Mouse (Mus musculus): ENCODE measurements around the gene Olfr1410. TPM values are rescaled to one million over a fixed set of nuclear protein-coding genes. Genes with fewer than 3 reads are reported as not detected.
A peak's percentile ranks its signal among the peaks of the same experiment; 100 is the strongest.

Olfr1410 gene
- total RNA-seq, 2 experiments from 2014 or later = not detected

DNA sequence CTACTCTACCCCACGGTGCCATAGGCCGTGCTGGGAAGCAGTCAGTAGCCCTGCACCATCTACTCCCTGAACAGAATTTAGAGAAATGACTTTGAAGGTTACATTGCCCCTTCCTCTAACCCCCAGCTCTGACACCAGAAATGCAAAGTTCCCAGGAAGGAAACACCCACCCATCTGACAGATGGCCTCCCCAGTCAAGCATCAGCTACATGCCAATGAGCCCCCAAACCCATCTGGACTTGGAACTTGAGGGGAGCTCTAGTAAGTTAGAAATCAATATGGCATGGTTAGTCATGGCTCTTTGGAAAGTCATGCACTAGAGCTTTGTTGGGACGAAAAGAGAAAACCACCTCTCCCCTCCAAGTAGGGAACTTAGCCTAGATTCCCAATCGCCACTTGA lies 33.2 kb downstream of the Olfr1410 start:
- intact Hi-C loops (cut with DNase I) = no loop called here
- no peak for DNase-seq

DNA sequence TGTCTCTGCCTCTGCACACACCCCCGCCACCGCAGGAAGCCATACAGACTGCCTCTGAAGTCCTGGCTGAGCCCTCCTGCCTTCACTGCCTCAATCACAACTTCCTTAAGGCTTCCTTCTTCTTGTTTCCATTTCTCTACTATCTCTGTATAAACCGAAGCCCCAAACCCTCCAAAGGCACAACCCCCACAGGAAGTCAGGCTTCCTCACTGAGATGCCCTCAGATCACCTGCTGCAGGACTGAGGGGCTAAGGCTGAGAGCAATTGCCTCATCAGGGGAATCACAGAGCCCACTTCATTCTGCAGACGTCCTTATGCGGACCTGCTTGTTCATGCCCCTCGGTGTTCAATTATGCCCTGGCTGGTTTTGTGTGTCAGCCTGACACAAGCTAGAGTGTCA lies 34.8 kb downstream of the Olfr1410 start:
- no peak for DNase-seq
- intact Hi-C loops (cut with DNase I) = loop anchor here (5.0 kb wide), 1 partner anchor 1468 kb away; no protein-coding TSS in a partner anchor

DNA sequence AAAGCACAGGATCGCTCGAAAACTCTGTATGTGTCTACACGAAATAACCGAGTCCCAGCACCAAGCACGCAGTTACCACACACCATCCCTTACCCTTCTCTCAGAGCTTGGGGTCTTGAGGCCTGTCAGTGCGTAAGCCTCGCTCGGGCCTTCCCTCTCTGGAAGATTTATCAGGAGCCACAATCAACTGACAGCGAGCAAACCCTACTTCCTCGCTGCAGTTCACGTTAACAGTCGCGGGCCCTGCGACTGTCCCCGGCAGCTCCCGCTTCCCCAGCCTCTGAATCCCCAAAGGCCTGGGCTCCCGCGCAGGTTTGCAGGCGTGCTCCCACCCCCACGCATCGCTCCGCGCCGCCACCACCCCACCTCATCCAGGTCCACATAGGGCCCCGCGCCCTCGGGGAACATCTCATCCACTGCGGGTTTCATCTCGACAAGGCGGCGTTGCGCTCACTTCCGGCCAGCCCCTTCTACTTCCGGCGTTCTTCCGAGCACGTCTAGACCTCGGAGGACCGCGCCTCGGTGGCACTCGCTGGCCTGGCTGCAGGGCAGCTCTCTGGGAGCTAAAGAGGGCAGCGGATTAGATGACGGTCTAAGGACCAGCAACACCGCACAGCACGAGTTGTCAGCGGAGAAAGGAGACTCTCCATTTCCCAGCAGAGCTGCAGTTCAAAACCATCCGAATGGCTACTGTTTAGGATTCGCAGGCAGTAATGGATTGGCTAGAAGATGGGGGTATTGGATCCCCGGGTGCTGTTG lies 36.1 kb downstream of the Olfr1410 start, which contains the start of gene Cops9:
Gene Cops9, minus strand, starts transcription at position 472 of the 759 bp plus-strand sequence.
- peak; percentile 89 to 93 for DNase-seq
- intact Hi-C loops (cut with DNase I) = loop anchor here (5.0 kb wide), 1 partner anchor 1469 kb away; no protein-coding TSS in a partner anchor

GRCm38 (mm10) chr1:92643691-92644090 lies 38.1 kb downstream of the Olfr1410 start:
- DNase-seq = no peak
- intact Hi-C loops (cut with DNase I) = loop anchor here (5.0 kb wide), 1 partner anchor 1471 kb away; no protein-coding TSS in a partner anchor

DNA sequence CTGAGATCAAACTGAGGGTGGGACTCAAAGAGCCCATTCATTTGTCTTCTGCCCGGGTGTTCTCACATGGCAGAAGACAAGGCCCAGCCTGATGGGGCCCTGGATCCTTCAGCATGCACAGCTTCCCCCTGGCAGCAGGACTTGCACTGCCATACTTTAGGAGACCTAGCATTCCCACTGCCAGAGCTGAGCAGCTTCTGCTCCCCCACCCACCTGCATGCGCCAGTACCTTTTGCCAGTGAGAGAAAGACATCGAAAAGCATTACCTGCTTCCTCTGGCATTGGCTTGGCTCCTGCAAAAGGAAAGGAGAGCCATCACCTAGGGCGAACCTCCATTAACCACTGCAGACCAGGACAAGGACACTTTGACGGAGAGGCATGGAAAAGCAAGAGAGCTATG lies 39.3 kb downstream of the Olfr1410 start:
- DNase-seq = no peak

GRCm38 (mm10) chr1:92646111-92646510 lies 40.5 kb downstream of the Olfr1410 start:
- DNase-seq = no peak
- intact Hi-C loops (cut with DNase I) = loop anchor here (2.0 to 5.0 kb wide), 2 partner anchors 31 to 124 kb away; no protein-coding TSS in a partner anchor

More for the DNA sequence above, 39.3 kb downstream of the Olfr1410 start:
- intact Hi-C loops (cut with DNase I) = loop anchor here (5.0 kb wide), 2 partner anchors 123 to 1473 kb away; no protein-coding TSS in a partner anchor

DNA sequence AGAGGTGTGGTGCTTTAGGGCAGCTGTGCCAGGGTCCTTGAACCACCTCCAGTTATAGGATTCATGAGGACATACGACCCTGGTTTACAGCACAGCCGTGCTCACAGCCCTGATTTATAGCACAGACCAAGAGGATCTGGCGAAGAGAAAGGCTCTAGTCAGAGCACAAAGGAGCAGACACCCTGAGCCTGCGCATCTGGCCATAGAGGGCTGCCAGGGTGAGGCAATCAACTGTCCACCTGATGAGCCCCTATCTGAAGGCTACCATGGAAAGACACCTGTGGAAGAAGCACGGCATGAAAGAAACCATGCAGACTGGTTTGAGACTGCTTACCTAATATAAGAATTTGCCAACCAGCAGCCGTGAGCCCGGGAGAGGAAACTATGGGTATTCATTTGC lies 41.0 kb downstream of the Olfr1410 start:
- DNase-seq = no peak
- intact Hi-C loops (cut with DNase I) = loop anchor here (2.0 to 5.0 kb wide), 2 partner anchors 32 to 124 kb away; no protein-coding TSS in a partner anchor

GRCm38 (mm10) chr1:92647026-92647425 lies 41.4 kb downstream of the Olfr1410 start:
- intact Hi-C loops (cut with DNase I) = loop anchor here (2.0 to 5.0 kb wide), 2 partner anchors 32 to 125 kb away; no protein-coding TSS in a partner anchor
- DNase-seq = no peak

DNA sequence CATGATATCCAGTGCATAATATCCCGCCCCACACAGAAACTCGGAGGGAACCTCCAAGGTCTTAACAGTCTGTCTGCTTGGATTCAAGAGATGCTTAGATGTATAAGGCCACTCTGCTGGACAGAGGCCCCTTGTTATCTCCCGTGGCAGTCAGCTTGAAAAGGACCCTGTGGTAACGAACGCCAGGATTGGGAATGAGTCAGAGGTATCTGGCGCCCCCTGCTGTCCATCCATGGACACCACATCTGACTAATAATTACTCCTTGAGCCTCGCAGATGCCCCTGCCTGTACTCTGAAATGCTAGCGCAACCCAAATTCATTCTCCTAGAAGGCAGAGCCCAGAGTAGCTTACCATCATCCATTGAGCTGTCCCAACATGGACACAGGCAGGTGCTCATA lies 42.2 kb downstream of the Olfr1410 start:
- peak; percentile 72 to 77 for DNase-seq
- intact Hi-C loops (cut with DNase I) = loop anchor here (1.0 to 5.0 kb wide), 3 partner anchors 33 to 186 kb away; no protein-coding TSS in a partner anchor

- intact Hi-C loops (cut with DNase I) = loop anchor here (1.0 to 5.0 kb wide), 2 partner anchors 126 to 185 kb away; no protein-coding TSS in a partner anchor
- no peak for DNase-seq
Measured at GRCm38 (mm10) chr1:92648197-92648596, 42.6 kb downstream of the Olfr1410 start.

- DNase-seq = peak; percentile 62 to 69
- intact Hi-C loops (cut with DNase I) = loop anchor here (1.0 to 5.0 kb wide), 2 partner anchors 126 to 185 kb away; no protein-coding TSS in a partner anchor
Measured at GRCm38 (mm10) chr1:92648673-92649072, 43.1 kb downstream of the Olfr1410 start, which contains the start of gene Otos. Gene Otos (minus strand): TSS chr1:92648841.

GRCm38 (mm10) chr1:92651467-92651866 lies 45.9 kb downstream of the Olfr1410 start:
- intact Hi-C loops (cut with DNase I) = no loop called here

GRCm38 (mm10) chr1:92653179-92653578 lies 47.6 kb downstream of the Olfr1410 start:
- DNase-seq = no peak
- intact Hi-C loops (cut with DNase I) = loop anchor here (2.0 kb wide), 1 partner anchor 240 kb away; no protein-coding TSS in a partner anchor

More at GRCm38 (mm10) chr1:92651467-92651866, 45.9 kb downstream of the Olfr1410 start:
- DNase-seq = no peak

GRCm38 (mm10) chr1:92654676-92655075 lies 49.1 kb downstream of the Olfr1410 start:
- no peak for DNase-seq
- intact Hi-C loops (cut with DNase I) = no loop called here

- intact Hi-C loops (cut with DNase I) = no loop called here
- DNase-seq = no peak
Measured at GRCm38 (mm10) chr1:92657025-92657820, 51.6 kb downstream of the Olfr1410 start.

- intact Hi-C loops (cut with DNase I) = no loop called here
- DNase-seq = no peak
Measured at GRCm38 (mm10) chr1:92659392-92659791, 53.8 kb downstream of the Olfr1410 start.

Measured in heart, postnatal 36 days (tissue).